ENCODE assay signal across 36 mouse cellular contexts in genomic region chr16:14364066-14364465, GRCm38 (mm10). TPM values are rescaled to one million over a fixed set of nuclear protein-coding genes. Genes with fewer than 3 reads are reported as not detected.
DNase-seq lines count a peak whose midpoint lies in the region; ATAC-seq lines count a peak whose summit lies in the region.
"Had no signal": no experiment of that assay in that cellular context is flagged by ENCODE, and none has a peak within 500 bp of the region (broad histone marks: within the 10 kb centered on the region; RNA-seq: fewer than 3 reads in every experiment).

No protein-coding gene starts in this region.

- H3K36me3 ChIP-seq in macrophage (ENCODE audit: inconsistent target), result no peaks in the 10 kb centered on the region
- H3K36me3 ChIP-seq: embryonic facial prominence, embryonic 12.5 days; forebrain, embryonic 10.5 days; forebrain, embryonic 15.5 days; hindbrain, embryonic 13.5 days; limb, embryonic 10.5 days; limb, embryonic 15.5 days; midbrain, embryonic 10.5 days; neural tube, embryonic 15.5 days had no signal

- peak overlapping the region; percentile 77 for H3K27ac ChIP-seq in macrophage
- H3K27ac ChIP-seq: embryonic facial prominence, embryonic 12.5 days; forebrain, embryonic 10.5 days; forebrain, embryonic 15.5 days; hindbrain, embryonic 13.5 days; limb, embryonic 10.5 days; limb, embryonic 15.5 days; midbrain, embryonic 10.5 days; neural tube, embryonic 15.5 days; stomach, postnatal 0 days had no signal

- peak; percentile 94 for DNase-seq in heart, adult 11 months
- no peak for DNase-seq in heart, postnatal 25 days (ENCODE audit: low spot score)
- DNase-seq in 3134 (ENCODE audit: extremely low read depth, insufficient read length, low spot score), result peak; percentile 29
- peak; percentile 51 for DNase-seq in adipocyte (ENCODE audit: low spot score)
- DNase-seq in left cerebral cortex, adult 9 months (ENCODE audit: low spot score in 2 of 2), result no peak
- DNase-seq: adrenal gland, adult 8-10 months; B cell, adult 2 months; cerebellum, adult 11 months; cerebellum, adult 9-10 months; embryo, embryonic 11 days; gastrocnemius, postnatal 10 days; heart, adult 18-20 months; heart, postnatal 4 days; kidney, adult 9 months; kidney, postnatal 10 days; layer of hippocampus, postnatal 36 days; lung, adult 18-20 months; lung, postnatal 4 days; retina, postnatal 1 day; right cerebral cortex, postnatal 14 days; spleen, adult 18-20 months; thymus, postnatal 4 days had no signal

- H3K79me2 ChIP-seq in macrophage (ENCODE audit: inconsistent target), result peaks cover 75% of the 10 kb centered on the region

- no peak overlapping the region for H3K4me3 ChIP-seq in macrophage (ENCODE audit: inconsistent target)
- H3K4me3 ChIP-seq: embryonic facial prominence, embryonic 12.5 days; forebrain, embryonic 10.5 days; forebrain, embryonic 15.5 days; hindbrain, embryonic 13.5 days; limb, embryonic 10.5 days; limb, embryonic 15.5 days; midbrain, embryonic 10.5 days; neural tube, embryonic 15.5 days had no signal

- 35% methylated on average over 5 of the region's 6 CpGs for WGBS in macrophage (ENCODE audit: missing documents)

- ATAC-seq in monocyte, adult 5-6 weeks (replicated peaks; ENCODE audit: insufficient number of reproducible peaks, low FRiP score, low TSS enrichment, poor library complexity, severe bottlenecking), result no peak
- ATAC-seq: activated CD4-positive, CD25-positive, alpha-beta regulatory T cell, adult 4 months; forebrain, embryonic 15.5 days; intestine, embryonic 16.5 days; lung, postnatal 0 days had no signal

- intact Hi-C loops in heart, postnatal 25 days (cut with DNase I), result loop anchor here (5.0 kb wide), 1 partner anchor 197 kb away; no protein-coding TSS in a partner anchor

RNA-seq across cellular contexts. Expression of gene Abcc1, which starts 2.7 kb away (rescaled TPM):
- total RNA-seq in heart, postnatal 25 days (2021), result 10 to 100 TPM; 19.0 to 26.9 TPM
- total RNA-seq in macrophage (2018; cell fraction: chromatin; rRNA removed), result 100 to 1,000 TPM; 106 to 796 (median 207) TPM
- total RNA-seq in macrophage (2018; cell fraction: cytosol; rRNA removed), result 10 to 100 TPM; 13.3 to 51.1 (median 29.1) TPM
- total RNA-seq in macrophage (2018; cell fraction: nucleus; rRNA removed), result 100 to 1,000 TPM in 16 of 26 experiments, 10 to 100 TPM in 10; 47.2 to 324 (median 121) TPM
- 19.8 to 46.6 TPM (median 31.3 TPM) in 3 replicates for polyA plus RNA-seq in macrophage (2018)
- total RNA-seq in monocyte, adult 5-6 weeks (2017), result 15.3 to 24.0 TPM (median 22.2 TPM) in 3 replicates

RNA-seq across cellular contexts. Expression of gene Fopnl, which starts 46.9 kb away (rescaled TPM):
- total RNA-seq in heart, postnatal 25 days (2021), result 10 to 100 TPM; 60.0 to 63.6 TPM
- total RNA-seq in macrophage (2018; cell fraction: chromatin; rRNA removed), result 10 to 100 TPM in 23 of 26 experiments, 1 to 10 TPM in 3; 4.6 to 43.7 (median 18.2) TPM
- total RNA-seq in macrophage (2018; cell fraction: cytosol; rRNA removed), result 10 to 100 TPM; 22.7 to 37.3 (median 32.0) TPM
- 10 to 100 TPM in 23 of 26 experiments, 1 to 10 TPM in 3; 7.0 to 47.6 (median 23.3) TPM for total RNA-seq in macrophage (2018; cell fraction: nucleus; rRNA removed)
- polyA plus RNA-seq in macrophage (2018), result 27.5 to 50.0 TPM (median 40.9 TPM) in 3 replicates
- total RNA-seq in monocyte, adult 5-6 weeks (2017), result 34.2 to 48.9 TPM (median 40.9 TPM) in 3 replicates

Comparison
In these comparisons a context has a peak if more than half of its experiments do, and no peak if none do; other contexts are left out.
1. DNase-seq: peak in heart, adult 11 months (single experiment), 3134 (single experiment) and adipocyte (single experiment); none in heart, postnatal 25 days (single experiment) and left cerebral cortex, adult 9 months (0 of 2).